Mouse (Mus musculus) lung, embryonic 16.5 days (tissue): ENCODE measurements at regions not wholly inside any gene's neighbourhood (a gene's known extent, or its start where the extent isn't known, plus 50 kb on each side); places are given as distances from the start of the nearest gene placed in this dataset.

Experiments
- ATAC-seq: fragments of 200-750 bp; cut with Nextera tagmentation; 2 replicates; pipeline ENCODE4 v1.8.0; 2017; ENCODE audit warnings: low read depth, mild to moderate bottlenecking, moderate library complexity
- H3K27ac ChIP-seq: fragments of 300-500 bp; sonication (generic); 2 replicates; pipeline ENCODE4 v1.5.1; 2014; ENCODE audit warnings: mild to moderate bottlenecking, control low read depth, low read length
- H3K27me3 ChIP-seq: fragments of 300-500 bp; sonication (generic); 2 replicates; pipeline ENCODE4 v1.6.1; 2014; ENCODE audit warnings: low read depth, low read length, mixed read lengths; ENCODE audit not compliant: control insufficient read depth, insufficient read depth
- H3K36me3 ChIP-seq: fragments of 300-500 bp; sonication (generic); 2 replicates; pipeline ENCODE4 v1.6.1; 2014; ENCODE audit warnings: low read length; ENCODE audit not compliant: control insufficient read depth, insufficient read depth
- H3K4me1 ChIP-seq: fragments of 300-500 bp; sonication (generic); replicated peaks from 2 replicates; pipeline ENCODE4 v1.6.1; 2014; ENCODE audit warnings: low read length, mixed read lengths; ENCODE audit not compliant: control insufficient read depth, insufficient read depth
- H3K4me2 ChIP-seq: fragments of 300-500 bp; sonication (generic); 2 replicates; pipeline ENCODE4 v1.6.1; 2014; ENCODE audit warnings: low read depth, low read length, control low read depth
- H3K4me3 ChIP-seq: fragments of 300-500 bp; sonication (generic); 2 replicates; pipeline ENCODE4 v1.5.1; 2014; ENCODE audit warnings: mild to moderate bottlenecking, low read length, control low read depth
- H3K9ac ChIP-seq: fragments of 300-500 bp; sonication (generic); 2 replicates; pipeline ENCODE4 v1.6.1; 2014; ENCODE audit warnings: low read length, control low read depth
- H3K9me3 ChIP-seq: fragments of 300-500 bp; sonication (generic); 2 replicates; pipeline ENCODE4 v1.6.1; 2016; ENCODE audit warnings: low read length; ENCODE audit not compliant: control insufficient read depth
- WGBS: fragments of 180-500 bp; shearing (Covaris S2); extraction: QIAGEN DNeasy Blood & Tissue Kit; methylation state at CpG from one replicate; pipeline ENCODE4 v1.1.7; 2014; 5-methylcytosine and 5-hydroxymethylcytosine counted together

- H3K9me3 ChIP-seq, result no peaks in the 10 kb centered on the region
- no peaks in the 10 kb centered on the region for H3K36me3 ChIP-seq
- H3K9ac ChIP-seq, result no peak overlapping the region
- ATAC-seq, result no peak
- no peak overlapping the region for H3K4me3 ChIP-seq
- 86% methylated on average over 3 of the region's 3 CpGs for WGBS
- H3K4me2 ChIP-seq, result no peak overlapping the region
- H3K27ac ChIP-seq, result no peak overlapping the region
- no peaks in the 10 kb centered on the region for H3K27me3 ChIP-seq
- H3K4me1 ChIP-seq, result no peaks in the 10 kb centered on the region
These were observed 237.0 kb downstream of the Cps1 start for GRCm38 (mm10) chr1:67359824-67360223.

GRCm38 (mm10) chr1:67366038-67366437, 243.2 kb downstream of the Cps1 start:
- Histone ChIP-seq H3K9me3 (no peaks in the 10 kb centered on the region), H3K4me3 (no peak overlapping the region), H3K4me2 (no peak overlapping the region), H3K4me1 (no peaks in the 10 kb centered on the region), H3K9ac (no peak overlapping the region), H3K27me3 (no peaks in the 10 kb centered on the region), H3K36me3 (no peaks in the 10 kb centered on the region), H3K27ac (no peak overlapping the region)
- ATAC-seq, result no peak
- WGBS, result 42% methylated on average over 2 of the region's 2 CpGs

GRCm38 (mm10) chr1:67366485-67366884, 243.7 kb downstream of the Cps1 start:
- H3K4me3 ChIP-seq, result no peak overlapping the region
- H3K27ac ChIP-seq, result no peak overlapping the region
- H3K9me3 ChIP-seq, result no peaks in the 10 kb centered on the region
- H3K4me2 ChIP-seq, result no peak overlapping the region
- no peak for ATAC-seq
- no peaks in the 10 kb centered on the region for H3K36me3 ChIP-seq
- WGBS, result 66% methylated on average over 4 of the region's 4 CpGs
- H3K4me1 ChIP-seq, result no peaks in the 10 kb centered on the region
- H3K9ac ChIP-seq, result no peak overlapping the region
- no peaks in the 10 kb centered on the region for H3K27me3 ChIP-seq

- no peak overlapping the region for H3K4me3 ChIP-seq
- no peaks in the 10 kb centered on the region for H3K4me1 ChIP-seq
- 80% methylated on average over 1 of the region's 1 CpGs for WGBS
- no peaks in the 10 kb centered on the region for H3K27me3 ChIP-seq
- no peak for ATAC-seq
- H3K36me3 ChIP-seq, result no peaks in the 10 kb centered on the region
- no peaks in the 10 kb centered on the region for H3K9me3 ChIP-seq
- no peak overlapping the region for H3K27ac ChIP-seq
- H3K4me2 ChIP-seq, result no peak overlapping the region
- no peak overlapping the region for H3K9ac ChIP-seq
These were observed 259.5 kb downstream of the Cps1 start for GRCm38 (mm10) chr1:67382366-67382765.

- ATAC-seq, result no peak
- Histone ChIP-seq H3K9ac (no peak overlapping the region), H3K4me2 (no peak overlapping the region), H3K9me3 (no peaks in the 10 kb centered on the region), H3K4me1 (no peaks in the 10 kb centered on the region), H3K27ac (no peak overlapping the region), H3K27me3 (no peaks in the 10 kb centered on the region), H3K36me3 (no peaks in the 10 kb centered on the region), H3K4me3 (no peak overlapping the region)
These were observed 262.6 kb downstream of the Cps1 start for GRCm38 (mm10) chr1:67385377-67385776.

GRCm38 (mm10) chr1:67386877-67387276, 264.1 kb downstream of the Cps1 start:
- H3K4me3 ChIP-seq, result no peak overlapping the region

GRCm38 (mm10) chr1:67397757-67398446, 275.1 kb downstream of the Cps1 start:
- H3K9ac ChIP-seq, result no peak overlapping the region
- no peak overlapping the region for H3K27ac ChIP-seq
- H3K4me3 ChIP-seq, result no peak overlapping the region
- WGBS, result 62% methylated on average over 10 of the region's 10 CpGs
- H3K27me3 ChIP-seq, result no peaks in the 10 kb centered on the region
- no peak for ATAC-seq
- H3K4me2 ChIP-seq, result no peak overlapping the region
- H3K4me1 ChIP-seq, result no peaks in the 10 kb centered on the region
- H3K9me3 ChIP-seq, result no peaks in the 10 kb centered on the region
- no peaks in the 10 kb centered on the region for H3K36me3 ChIP-seq

More at GRCm38 (mm10) chr1:67386877-67387276, 264.1 kb downstream of the Cps1 start:
- no peak overlapping the region for H3K9ac ChIP-seq
- ATAC-seq, result no peak
- no peak overlapping the region for H3K4me2 ChIP-seq
- no peaks in the 10 kb centered on the region for H3K9me3 ChIP-seq
- no peaks in the 10 kb centered on the region for H3K27me3 ChIP-seq
- 67% methylated on average over 3 of the region's 3 CpGs for WGBS
- no peaks in the 10 kb centered on the region for H3K4me1 ChIP-seq
- H3K27ac ChIP-seq, result no peak overlapping the region
- no peaks in the 10 kb centered on the region for H3K36me3 ChIP-seq

GRCm38 (mm10) chr1:67409531-67409930, 286.7 kb downstream of the Cps1 start:
- no peak for ATAC-seq
- no peaks in the 10 kb centered on the region for H3K36me3 ChIP-seq
- H3K4me1 ChIP-seq, result no peaks in the 10 kb centered on the region
- H3K27me3 ChIP-seq, result no peaks in the 10 kb centered on the region
- no peaks in the 10 kb centered on the region for H3K9me3 ChIP-seq
- 75% methylated on average over 6 of the region's 6 CpGs for WGBS
- H3K9ac ChIP-seq, result no peak overlapping the region
- H3K4me2 ChIP-seq, result no peak overlapping the region
- H3K4me3 ChIP-seq, result no peak overlapping the region
- H3K27ac ChIP-seq, result no peak overlapping the region

- no peak overlapping the region for H3K4me3 ChIP-seq
- H3K27ac ChIP-seq, result no peak overlapping the region
- H3K4me1 ChIP-seq, result no peaks in the 10 kb centered on the region
- H3K9me3 ChIP-seq, result no peaks in the 10 kb centered on the region
- H3K9ac ChIP-seq, result no peak overlapping the region
- H3K36me3 ChIP-seq, result no peaks in the 10 kb centered on the region
- ATAC-seq, result peak; percentile 95
- 26% methylated on average over 1 of the region's 1 CpGs for WGBS
- H3K27me3 ChIP-seq, result no peaks in the 10 kb centered on the region
- no peak overlapping the region for H3K4me2 ChIP-seq
These were observed 294.4 kb downstream of the Cps1 start for GRCm38 (mm10) chr1:67417196-67417595.

- no peak overlapping the region for H3K27ac ChIP-seq
- WGBS, result 33% methylated on average over 3 of the region's 3 CpGs
- no peaks in the 10 kb centered on the region for H3K4me1 ChIP-seq
These were observed 305.6 kb downstream of the Cps1 start for GRCm38 (mm10) chr1:67428398-67428797.

More at GRCm38 (mm10) chr1:67428398-67428797, 305.6 kb downstream of the Cps1 start:
- no peak overlapping the region for H3K9ac ChIP-seq
- no peak for ATAC-seq
- H3K4me3 ChIP-seq, result no peak overlapping the region
- no peak overlapping the region for H3K4me2 ChIP-seq
- no peaks in the 10 kb centered on the region for H3K27me3 ChIP-seq
- no peaks in the 10 kb centered on the region for H3K9me3 ChIP-seq
- H3K36me3 ChIP-seq, result no peaks in the 10 kb centered on the region
